Mouse (Mus musculus): ENCODE measurements around the gene Adamts10.

- TF ChIP-seq POLR2A (IDR thresholded peaks at IDR 0.05; ENCODE audit: borderline replicate concordance, insufficient read depth, low read length): no peak
- TF ChIP-seq CTCF (IDR thresholded peaks at IDR 0.05; ENCODE audit: borderline replicate concordance, insufficient read depth, low read depth, low read length): no peak
Observed at GRCm38 (mm10) chr17:33550388-33550787, 26.4 kb downstream of the Adamts10 start.

All from cerebellum, adult 2 months (tissue).